Mouse (Mus musculus) E14TG2a.4 (cell line): ENCODE measurements around the gene Atp4a.

Experiments used
- H3K27me3 ChIP-seq: 2 replicates; pipeline ENCODE4 v1.6.1; 2014; ENCODE audit warnings: low read length, control low read depth; ENCODE audit not compliant: insufficient read depth
- H3K36me3 ChIP-seq: 2 replicates; pipeline ENCODE4 v1.6.1; 2014; ENCODE audit warnings: low read length, control low read depth; ENCODE audit not compliant: insufficient read depth
- H3K4me1 ChIP-seq: replicated peaks from 2 replicates; pipeline ENCODE4 v1.6.1; 2014; ENCODE audit warnings: low read depth, low read length, control low read depth
- H3K4me3 ChIP-seq: replicated peaks from 2 replicates; pipeline ENCODE4 v1.5.1; 2014; ENCODE audit warnings: mild to moderate bottlenecking, low read length
- H3K9me3 ChIP-seq: 2 replicates; pipeline ENCODE4 v1.6.1; 2014; ENCODE audit warnings: low read length, control low read depth
- CTCF ChIP-seq: conservative IDR thresholded peaks from 2 replicates; pipeline ENCODE4 v1.5.1; 2014; ENCODE audit warnings: low read length
- NANOG ChIP-seq: IDR thresholded peaks from 2 replicates; pipeline ENCODE4 v1.6.1; 2014; ENCODE audit warnings: borderline replicate concordance, low read length, mixed read lengths
- POU5F1 ChIP-seq: IDR thresholded peaks from 2 replicates; pipeline ENCODE4 v1.6.1; 2014; ENCODE audit warnings: low read length, borderline replicate concordance

The Atp4a gene

GRCm38 (mm10) chr7:30711942-30712341, at the start of gene Atp4a:
Gene Atp4a (plus strand): TSS chr7:30712209.
- H3K4me3 ChIP-seq = no peak within 1 kb of the TSS
- H3K9me3 ChIP-seq = no peaks in the 10 kb centered on the region
- TF ChIP-seq POU5F1 = no peak
- no peak for TF ChIP-seq NANOG
- no peak for TF ChIP-seq CTCF
- H3K27me3 ChIP-seq = peaks cover 65% of the 10 kb centered on the region
- H3K4me1 ChIP-seq = peaks cover 24% of the 10 kb centered on the region
- no peaks in the 10 kb centered on the region for H3K36me3 ChIP-seq

- H3K27me3 ChIP-seq = no peaks in the 10 kb centered on the region
- no peak for TF ChIP-seq POU5F1
- no peaks in the 10 kb centered on the region for H3K9me3 ChIP-seq
- peaks cover 37% of the 10 kb centered on the region for H3K36me3 ChIP-seq
- peak within 1 kb of the TSS; percentile 89 for H3K4me3 ChIP-seq
- peaks cover 16% of the 10 kb centered on the region for H3K4me1 ChIP-seq
These were observed 47.3 kb upstream of the Atp4a start, which contains the start of gene Haus5 for GRCm38 (mm10) chr7:30664529-30665200. Gene Haus5 (minus strand): TSS chr7:30664994.

DNA sequence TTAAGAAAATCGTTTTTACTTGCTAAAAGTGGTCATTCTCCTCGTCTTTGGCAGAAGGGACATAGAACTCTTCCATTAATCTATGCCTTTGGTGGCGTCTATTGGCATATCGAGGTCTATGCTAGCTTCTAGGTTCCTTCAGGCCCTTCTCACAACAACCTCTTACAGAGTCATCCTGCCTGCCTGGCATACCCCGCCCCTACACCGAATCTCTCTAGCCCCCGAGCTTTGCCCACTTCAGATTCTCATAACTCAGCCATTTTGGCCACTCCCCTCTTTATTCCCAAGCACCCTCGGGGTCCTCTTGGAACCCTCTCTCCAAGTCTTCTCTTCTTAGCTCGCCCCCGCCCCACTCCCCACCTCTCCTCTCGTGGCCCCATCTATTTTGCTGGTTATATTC, 46.7 kb upstream of the Atp4a start:
- Histone ChIP-seq H3K27me3 (no peaks in the 10 kb centered on the region), H3K4me1 (peaks cover 16% of the 10 kb centered on the region), H3K9me3 (no peaks in the 10 kb centered on the region), H3K36me3 (peaks cover 31% of the 10 kb centered on the region), H3K4me3 (peak overlapping the region; percentile 89)
- TF ChIP-seq POU5F1 = no peak
- no peak for TF ChIP-seq NANOG
- no peak for TF ChIP-seq CTCF

- no peak for TF ChIP-seq NANOG
- peak; percentile 77 for TF ChIP-seq CTCF
- Histone ChIP-seq H3K4me1 (peaks cover 25% of the 10 kb centered on the region), H3K27me3 (no peaks in the 10 kb centered on the region), H3K36me3 (no peaks in the 10 kb centered on the region), H3K9me3 (no peaks in the 10 kb centered on the region), H3K4me3 (no peak overlapping the region)
These were observed 42.8 kb upstream of the Atp4a start for GRCm38 (mm10) chr7:30669229-30669628.

DNA sequence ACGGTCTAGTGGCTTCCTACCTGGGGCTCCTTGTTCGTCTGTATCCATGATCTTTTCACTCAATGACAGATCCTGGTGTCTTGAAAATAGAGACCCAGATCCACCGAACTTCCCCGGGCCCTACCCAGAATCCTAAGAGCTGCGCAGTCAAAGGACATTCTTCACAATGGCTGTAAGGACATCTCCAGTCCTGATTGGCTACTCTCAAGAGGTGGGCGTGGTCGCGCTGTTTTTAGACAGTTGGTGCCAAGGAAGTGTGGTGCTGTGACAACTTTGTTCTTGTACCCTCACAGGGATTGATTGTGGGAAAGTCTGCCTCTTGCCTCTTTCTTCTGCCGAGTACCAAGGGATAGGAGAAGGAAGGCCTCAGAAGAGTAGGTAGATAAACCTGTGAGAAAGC, 40.5 kb upstream of the Atp4a start, which contains the start of gene Pmis2:
TSS of gene Pmis2 (minus strand) at position 126 of the 400 bp plus-strand sequence.
- Histone ChIP-seq H3K4me3 (peak within 1 kb of the TSS; percentile 47), H3K27me3 (peaks cover 9% of the 10 kb centered on the region; the same call in 1 of the 2 replicates), H3K4me1 (peaks cover 14% of the 10 kb centered on the region), H3K36me3 (no peaks in the 10 kb centered on the region), H3K9me3 (no peaks in the 10 kb centered on the region)
- TF ChIP-seq POU5F1 = no peak
- no peak for TF ChIP-seq CTCF
- TF ChIP-seq NANOG = no peak

DNA sequence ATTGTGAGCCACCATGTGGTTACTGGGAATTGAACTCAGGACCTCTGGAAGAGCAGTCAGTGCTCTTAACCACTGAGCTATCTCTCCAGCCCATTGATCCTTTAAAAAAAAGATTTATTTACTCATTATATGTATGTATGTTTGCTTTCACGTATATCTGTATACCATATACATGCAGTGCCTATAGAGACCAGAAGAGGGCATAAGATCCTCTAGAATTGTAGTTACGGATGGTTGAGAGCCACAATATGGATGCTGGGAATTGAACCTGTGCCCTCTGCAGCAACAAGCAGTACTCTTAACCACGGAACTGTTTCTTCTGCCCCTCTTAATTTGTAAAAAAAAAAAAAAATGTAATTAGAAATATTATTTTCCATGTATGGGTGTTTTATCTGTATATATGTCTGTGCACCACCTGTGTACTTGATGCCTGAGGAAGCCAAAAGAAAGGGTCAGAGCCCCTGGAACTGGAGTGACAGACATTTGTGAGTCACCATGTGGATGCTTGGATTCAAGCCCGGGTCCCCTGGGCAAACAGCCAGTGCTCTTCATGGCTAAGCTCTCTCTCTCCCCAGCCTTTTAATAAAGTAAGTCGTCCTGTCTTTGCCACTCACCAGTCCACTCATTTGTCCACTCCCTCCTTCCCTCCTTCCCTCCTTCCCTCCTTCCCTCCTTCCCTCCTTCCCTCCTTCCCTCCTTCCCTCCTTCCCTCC, 33.6 kb upstream of the Atp4a start:
- no peaks in the 10 kb centered on the region for H3K36me3 ChIP-seq
- H3K4me1 ChIP-seq = no peaks in the 10 kb centered on the region
- H3K9me3 ChIP-seq = no peaks in the 10 kb centered on the region
- TF ChIP-seq POU5F1 = no peak
- no peak for TF ChIP-seq NANOG
- no peak for TF ChIP-seq CTCF
- H3K4me3 ChIP-seq = no peak overlapping the region
- peaks cover 18% of the 10 kb centered on the region; the same call in 1 of the 2 replicates for H3K27me3 ChIP-seq

- Histone ChIP-seq H3K4me1 (no peaks in the 10 kb centered on the region), H3K36me3 (no peaks in the 10 kb centered on the region), H3K27me3 (peaks cover 4% of the 10 kb centered on the region; the same call in 1 of the 2 replicates), H3K4me3 (no peak overlapping the region), H3K9me3 (no peaks in the 10 kb centered on the region)
- TF ChIP-seq NANOG (no peak), CTCF (no peak), POU5F1 (no peak)
These were observed 30.1 kb upstream of the Atp4a start for GRCm38 (mm10) chr7:30681897-30682296.

DNA sequence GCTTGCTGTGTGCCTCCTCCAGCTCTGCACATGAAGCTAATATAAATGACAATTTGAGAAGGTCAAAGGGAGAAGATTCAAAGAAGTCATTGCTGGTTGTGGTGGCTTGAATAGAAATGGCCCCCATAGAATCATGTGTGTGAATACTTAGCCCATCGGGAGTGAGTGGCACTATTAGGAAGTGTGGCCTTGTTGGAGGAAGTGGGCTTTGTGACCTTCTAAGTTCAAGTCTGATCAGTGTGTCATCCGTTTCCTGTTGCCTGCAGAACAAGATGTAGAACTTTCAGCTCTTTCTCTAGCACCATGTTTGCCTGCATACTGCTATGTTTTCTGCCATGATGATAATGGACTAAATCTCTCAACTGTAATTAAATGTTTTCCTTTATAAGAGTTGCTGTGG, 28.6 kb upstream of the Atp4a start:
- Histone ChIP-seq H3K9me3 (no peaks in the 10 kb centered on the region), H3K36me3 (no peaks in the 10 kb centered on the region), H3K4me3 (no peak overlapping the region), H3K27me3 (peaks cover 8% of the 10 kb centered on the region), H3K4me1 (no peaks in the 10 kb centered on the region)
- TF ChIP-seq POU5F1 (no peak), NANOG (no peak), CTCF (no peak)
